Mouse (Mus musculus): ENCODE data around the gene Cdkl3. TPM values are rescaled to one million over a fixed set of nuclear protein-coding genes. Genes with fewer than 3 reads are reported as not detected.

The Cdkl3 gene
- polyA plus RNA-seq, 1 experiment from 2014 or later = 10.6 TPM

DNA sequence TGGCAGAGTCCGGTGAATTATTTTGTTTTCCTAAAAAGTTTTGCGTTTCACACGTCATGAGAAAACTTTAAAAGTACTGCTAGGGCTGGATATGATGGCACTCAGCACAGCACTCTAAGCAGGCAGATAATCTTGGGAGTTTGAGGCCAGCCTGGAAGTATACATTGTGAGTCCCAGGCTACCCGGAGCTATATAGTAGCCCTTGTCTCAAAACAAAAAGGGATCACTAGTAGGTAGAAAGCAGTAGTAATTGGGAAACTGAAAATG is 583 bp upstream of the Cdkl3 start:
- DNase-seq (ENCODE audit: low spot score) (peak; percentile 39), ATAC-seq (replicated peaks; ENCODE audit: low FRiP score, low read depth) (no peak)
- WGBS = 9% methylated on average over 4 of the region's 4 CpGs

DNA sequence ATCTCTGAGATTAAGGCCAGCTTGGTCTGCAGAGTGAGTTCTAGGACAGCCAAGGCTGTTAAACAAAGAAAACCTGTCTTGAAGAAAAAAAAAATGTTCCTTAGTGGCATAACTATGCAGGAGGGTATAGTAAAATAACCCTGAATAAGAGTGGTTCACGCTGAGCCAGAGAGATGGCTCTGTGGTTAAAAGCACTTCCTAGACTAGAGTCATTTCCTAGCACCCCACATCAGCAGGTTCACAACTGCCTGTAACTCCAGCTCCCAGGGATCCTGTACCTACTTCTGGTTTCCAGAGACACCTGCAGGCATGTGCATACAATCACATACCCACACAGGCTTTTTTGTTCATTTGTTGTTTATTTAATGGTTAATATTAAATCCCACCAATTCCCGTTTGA is 1.6 kb downstream of the Cdkl3 start:
- TF ChIP-seq CTCF (IDR thresholded peaks at IDR 0.05; ENCODE audit: low read depth) = no peak
- 43% methylated on average over 2 of the region's 2 CpGs for WGBS
- Histone ChIP-seq H3K27me3 (ENCODE audit: insufficient read depth, low read length) (no peaks in the 10 kb centered on the region), H3K27ac (no peak overlapping the region), H3K4me1 (replicated peaks; ENCODE audit: insufficient read depth, low read length) (peaks cover 6% of the 10 kb centered on the region; the same call in 1 of the 2 replicates), H3K4me3 (replicated peaks; ENCODE audit: low read depth, low read length) (no peak overlapping the region), H3K36me3 (ENCODE audit: insufficient read depth, low read length) (no peaks in the 10 kb centered on the region), H3K9ac (ENCODE audit: low read depth, low read length) (no peak overlapping the region), H3K4me2 (ENCODE audit: low read length) (no peak overlapping the region), H3K9me3 (replicated peaks; ENCODE audit: low read length) (no peaks in the 10 kb centered on the region)
- DNase-seq (ENCODE audit: low spot score) (no peak), ATAC-seq (replicated peaks; ENCODE audit: low FRiP score, low read depth) (no peak)

More for the DNA sequence above, 583 bp upstream of the Cdkl3 start:
- Histone ChIP-seq H3K27ac (peak overlapping the region; percentile 95), H3K4me3 (replicated peaks; ENCODE audit: low read depth, low read length) (peak overlapping the region; percentile 61), H3K36me3 (ENCODE audit: insufficient read depth, low read length) (no peaks in the 10 kb centered on the region), H3K9me3 (replicated peaks; ENCODE audit: low read length) (no peaks in the 10 kb centered on the region), H3K9ac (ENCODE audit: low read depth, low read length) (peak overlapping the region; percentile 67), H3K4me1 (replicated peaks; ENCODE audit: insufficient read depth, low read length) (peaks cover 6% of the 10 kb centered on the region; the same call in 1 of the 2 replicates), H3K4me2 (ENCODE audit: low read length) (peak overlapping the region; percentile 79), H3K27me3 (ENCODE audit: insufficient read depth, low read length) (no peaks in the 10 kb centered on the region)
- TF ChIP-seq CTCF (IDR thresholded peaks at IDR 0.05; ENCODE audit: low read depth) = no peak

DNA sequence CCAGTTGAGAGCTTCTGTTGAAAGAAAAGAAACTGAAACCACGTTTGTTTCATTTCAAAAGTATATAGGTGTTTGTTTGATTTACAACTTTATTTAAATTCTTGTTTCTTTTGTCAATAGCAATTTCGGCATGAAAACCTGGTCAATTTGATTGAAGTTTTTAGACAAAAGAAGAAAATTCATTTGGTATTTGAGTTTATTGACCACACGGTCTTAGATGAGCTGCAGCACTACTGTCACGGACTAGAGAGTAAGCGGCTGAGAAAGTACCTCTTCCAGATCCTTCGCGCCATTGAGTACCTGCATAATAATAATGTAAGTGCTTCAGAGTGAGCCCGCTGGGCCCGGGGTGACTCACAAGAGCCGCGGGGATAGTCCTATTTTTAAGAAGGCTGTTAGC is 7.0 kb downstream of the Cdkl3 start:
- no peak for TF ChIP-seq CTCF (IDR thresholded peaks at IDR 0.05; ENCODE audit: low read depth)
- Histone ChIP-seq H3K36me3 (ENCODE audit: insufficient read depth, low read length) (no peaks in the 10 kb centered on the region), H3K4me1 (replicated peaks; ENCODE audit: insufficient read depth, low read length) (no peaks in the 10 kb centered on the region), H3K9me3 (replicated peaks; ENCODE audit: low read length) (no peaks in the 10 kb centered on the region), H3K27ac (no peak overlapping the region), H3K9ac (ENCODE audit: low read depth, low read length) (no peak overlapping the region), H3K27me3 (ENCODE audit: insufficient read depth, low read length) (no peaks in the 10 kb centered on the region), H3K4me2 (ENCODE audit: low read length) (no peak overlapping the region), H3K4me3 (replicated peaks; ENCODE audit: low read depth, low read length) (no peak overlapping the region)
- 89% methylated on average over 11 of the region's 11 CpGs for WGBS
- no peak for DNase-seq (ENCODE audit: low spot score)
- no peak for ATAC-seq (replicated peaks; ENCODE audit: low FRiP score, low read depth)

DNA sequence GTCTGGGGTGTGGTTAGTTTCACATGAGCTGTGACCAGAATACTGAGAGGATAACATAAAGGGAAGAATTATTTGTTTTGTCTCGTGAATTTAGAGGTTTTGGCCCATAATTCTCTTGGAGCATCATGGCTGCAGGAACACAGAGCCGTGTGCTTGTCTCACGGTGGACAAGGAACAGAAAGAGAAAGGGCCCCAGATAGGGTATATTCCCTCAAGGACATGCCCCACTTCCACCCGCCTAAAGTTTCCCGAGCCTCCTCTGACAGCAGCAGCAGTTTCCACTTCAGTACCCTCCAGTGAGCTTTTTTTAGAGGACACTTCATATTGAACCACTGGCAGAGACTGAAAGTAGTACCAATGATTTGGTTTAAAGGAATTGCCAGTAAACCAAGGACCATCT is 7.5 kb downstream of the Cdkl3 start:
- H3K4me3 ChIP-seq (replicated peaks; ENCODE audit: low read depth, low read length) = no peak overlapping the region
- no peak overlapping the region for H3K9ac ChIP-seq (ENCODE audit: low read depth, low read length)
- no peak overlapping the region for H3K4me2 ChIP-seq (ENCODE audit: low read length)
- WGBS = 47% methylated on average over 5 of the region's 5 CpGs
- H3K4me1 ChIP-seq (replicated peaks; ENCODE audit: insufficient read depth, low read length) = no peaks in the 10 kb centered on the region
- no peak for ATAC-seq (replicated peaks; ENCODE audit: low FRiP score, low read depth)
- no peaks in the 10 kb centered on the region for H3K9me3 ChIP-seq (replicated peaks; ENCODE audit: low read length)
- no peak for DNase-seq (ENCODE audit: low spot score)
- TF ChIP-seq CTCF (IDR thresholded peaks at IDR 0.05; ENCODE audit: low read depth) = no peak
- H3K27me3 ChIP-seq (ENCODE audit: insufficient read depth, low read length) = no peaks in the 10 kb centered on the region
- no peak overlapping the region for H3K27ac ChIP-seq
- H3K36me3 ChIP-seq (ENCODE audit: insufficient read depth, low read length) = no peaks in the 10 kb centered on the region

DNA sequence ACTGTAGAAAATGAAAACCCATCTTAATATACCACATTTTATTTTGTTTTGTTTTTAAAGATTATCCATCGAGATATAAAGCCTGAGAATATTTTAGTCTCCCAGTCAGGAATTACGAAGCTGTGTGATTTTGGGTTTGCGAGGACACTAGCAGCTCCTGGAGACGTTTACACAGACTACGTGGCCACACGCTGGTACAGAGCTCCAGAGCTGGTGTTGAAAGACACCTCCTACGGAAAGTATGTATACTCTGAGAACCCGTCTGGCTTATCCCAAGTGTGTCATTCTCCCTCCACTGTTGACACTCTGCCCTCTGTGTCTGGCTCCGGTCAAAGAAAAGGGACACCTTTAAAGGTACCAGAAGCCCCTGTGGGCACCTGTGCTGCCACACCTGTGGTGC is 14.2 kb downstream of the Cdkl3 start:
- no peak overlapping the region for H3K4me3 ChIP-seq (replicated peaks; ENCODE audit: low read depth, low read length)
- ATAC-seq (replicated peaks; ENCODE audit: low FRiP score, low read depth) (no peak), DNase-seq (ENCODE audit: low spot score) (no peak)
- no peaks in the 10 kb centered on the region for H3K9me3 ChIP-seq (replicated peaks; ENCODE audit: low read length)
- no peaks in the 10 kb centered on the region for H3K4me1 ChIP-seq (replicated peaks; ENCODE audit: insufficient read depth, low read length)
- H3K27me3 ChIP-seq (ENCODE audit: insufficient read depth, low read length) = no peaks in the 10 kb centered on the region
- H3K4me2 ChIP-seq (ENCODE audit: low read length) = no peak overlapping the region
- TF ChIP-seq CTCF (IDR thresholded peaks at IDR 0.05; ENCODE audit: low read depth) = no peak
- H3K9ac ChIP-seq (ENCODE audit: low read depth, low read length) = no peak overlapping the region
- 81% methylated on average over 9 of the region's 9 CpGs for WGBS
- H3K27ac ChIP-seq = no peak overlapping the region
- H3K36me3 ChIP-seq (ENCODE audit: insufficient read depth, low read length) = no peaks in the 10 kb centered on the region

DNA sequence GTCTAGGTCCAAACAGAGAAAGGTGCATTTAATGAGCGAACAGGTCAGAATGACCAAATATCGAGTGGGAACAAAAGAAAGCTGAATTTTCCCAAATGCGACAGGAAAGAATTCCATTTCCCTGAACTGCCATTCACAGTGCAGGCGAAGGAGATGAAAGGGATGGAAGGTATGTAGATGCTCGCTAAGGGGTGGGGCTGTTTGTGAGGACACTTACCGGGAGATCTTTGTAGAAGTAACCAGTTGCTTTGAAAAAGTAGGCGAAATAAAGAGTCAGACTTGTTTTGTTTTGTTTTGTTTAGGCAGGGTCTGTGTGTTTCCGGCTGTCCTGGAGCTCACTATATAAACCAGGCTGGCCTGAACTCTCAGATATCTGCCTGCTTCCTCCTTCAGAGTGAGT is 28.3 kb downstream of the Cdkl3 start:
- no peak for DNase-seq (ENCODE audit: low spot score)
- no peaks in the 10 kb centered on the region for H3K4me1 ChIP-seq (replicated peaks; ENCODE audit: insufficient read depth, low read length)
- H3K36me3 ChIP-seq (ENCODE audit: insufficient read depth, low read length) = no peaks in the 10 kb centered on the region
- H3K27ac ChIP-seq = no peak overlapping the region
- no peak overlapping the region for H3K9ac ChIP-seq (ENCODE audit: low read depth, low read length)
- no peak for ATAC-seq (replicated peaks; ENCODE audit: low FRiP score, low read depth)
- no peak overlapping the region for H3K4me3 ChIP-seq (replicated peaks; ENCODE audit: low read depth, low read length)
- WGBS = 56% methylated on average over 8 of the region's 8 CpGs
- H3K4me2 ChIP-seq (ENCODE audit: low read length) = no peak overlapping the region
- no peak for TF ChIP-seq CTCF (IDR thresholded peaks at IDR 0.05; ENCODE audit: low read depth)
- H3K27me3 ChIP-seq (ENCODE audit: insufficient read depth, low read length) = no peaks in the 10 kb centered on the region
- H3K9me3 ChIP-seq (replicated peaks; ENCODE audit: low read length) = no peaks in the 10 kb centered on the region

DNA sequence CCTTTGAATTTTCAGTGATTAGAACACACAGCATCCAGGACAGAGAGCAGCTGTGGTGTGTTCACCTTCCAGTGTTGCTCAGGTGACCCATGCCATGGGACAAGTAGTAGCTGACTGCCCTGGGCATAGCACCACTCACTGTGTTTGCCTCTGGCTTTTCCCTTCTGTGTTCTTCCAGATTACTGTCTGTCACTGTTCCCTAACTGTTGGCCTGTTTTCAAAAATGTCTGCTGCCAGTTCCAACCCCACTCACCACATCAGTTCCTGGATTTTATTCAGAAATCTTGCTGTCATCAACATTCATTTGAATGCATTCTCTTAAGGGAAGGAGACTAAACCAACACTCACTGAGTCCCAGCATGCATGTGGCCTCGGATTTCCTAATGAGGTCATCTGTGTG is 29.9 kb downstream of the Cdkl3 start:
- no peaks in the 10 kb centered on the region for H3K9me3 ChIP-seq (replicated peaks; ENCODE audit: low read length)
- no peaks in the 10 kb centered on the region for H3K27me3 ChIP-seq (ENCODE audit: insufficient read depth, low read length)
- TF ChIP-seq CTCF (IDR thresholded peaks at IDR 0.05; ENCODE audit: low read depth) = no peak
- H3K9ac ChIP-seq (ENCODE audit: low read depth, low read length) = no peak overlapping the region
- no peaks in the 10 kb centered on the region for H3K36me3 ChIP-seq (ENCODE audit: insufficient read depth, low read length)
- H3K27ac ChIP-seq = no peak overlapping the region
- ATAC-seq (replicated peaks; ENCODE audit: low FRiP score, low read depth) (no peak), DNase-seq (ENCODE audit: low spot score) (no peak)
- no peak overlapping the region for H3K4me3 ChIP-seq (replicated peaks; ENCODE audit: low read depth, low read length)
- no peaks in the 10 kb centered on the region for H3K4me1 ChIP-seq (replicated peaks; ENCODE audit: insufficient read depth, low read length)
- H3K4me2 ChIP-seq (ENCODE audit: low read length) = no peak overlapping the region
- whole genome bisulfite sequencing = 81% methylated on average over 1 of the region's 1 CpGs

Data from kidney, postnatal 0 days (tissue).